Mouse (Mus musculus): ENCODE results near the gene Rapgef2.

- TF ChIP-seq FLI1 (IDR thresholded peaks at IDR 0.05; ENCODE audit: low read length) = no peak
- TF ChIP-seq GATA1 (IDR thresholded peaks at IDR 0.05; ENCODE audit: borderline replicate concordance, low read length) = no peak
Measured at GRCm38 (mm10) chr3:79244347-79244746, 42.0 kb downstream of the Rapgef2 start.

All from megakaryocyte, embryonic 14.5 days (primary cell).